27 mouse cellular contexts compared by ENCODE assay signal in genomic region chr5:89458987-89459386, GRCm38 (mm10). TPM values are rescaled to one million over a fixed set of nuclear protein-coding genes. Genes with fewer than 3 reads are reported as not detected.
DNase-seq lines count a peak whose midpoint lies in the region; ATAC-seq and TF ChIP-seq lines count a peak whose summit lies in the region.
"Had no signal": no experiment of that assay in that cellular context is flagged by ENCODE, and none has a peak within 500 bp of the region (broad histone marks: within the 10 kb centered on the region; RNA-seq: fewer than 3 reads in every experiment).

No protein-coding gene starts in this region.

- peaks cover 8% of the 10 kb centered on the region; the same call in 1 of the 2 replicates for H3K79me2 ChIP-seq in liver, adult 2 months (ENCODE audit: control insufficient read depth, insufficient read depth, low read length)

- no peaks in the 10 kb centered on the region for H3K4me1 ChIP-seq in intestine, embryonic 16.5 days (ENCODE audit: control insufficient read depth, insufficient read depth, low read length)
- H3K4me1 ChIP-seq in intestine, embryonic 15.5 days (replicated peaks), result no peaks in the 10 kb centered on the region
- peaks cover 20% of the 10 kb centered on the region for H3K4me1 ChIP-seq in liver, adult 2 months (ENCODE audit: control insufficient read depth, insufficient read depth, low read length)
- H3K4me1 ChIP-seq in liver, embryonic 14.5 days (replicated peaks; ENCODE audit: control insufficient read depth in 2 of 2, insufficient read depth in 2 of 2, low read length in 1 of 2), result no peaks in the 10 kb centered on the region
- 0 out of 2 replicates have a peak, but pooled peaks cover 2% of the 10 kb centered on the region for H3K4me1 ChIP-seq in liver, postnatal 0 days (ENCODE audit: insufficient read depth)
- H3K4me1 ChIP-seq: embryonic facial prominence, embryonic 12.5 days; embryonic facial prominence, embryonic 15.5 days; forebrain, embryonic 12.5 days; forebrain, embryonic 15.5 days; heart, embryonic 15.5 days; hindbrain, embryonic 15.5 days had no signal

- H3K9me3 ChIP-seq in intestine, embryonic 16.5 days (ENCODE audit: control insufficient read depth, low read length), result no peaks in the 10 kb centered on the region
- no peaks in the 10 kb centered on the region for H3K9me3 ChIP-seq in intestine, embryonic 15.5 days
- no peaks in the 10 kb centered on the region for H3K9me3 ChIP-seq in liver, embryonic 14.5 days (ENCODE audit: control insufficient read depth, low read length)
- no peaks in the 10 kb centered on the region for H3K9me3 ChIP-seq in liver, postnatal 0 days (ENCODE audit: low read length)
- H3K9me3 ChIP-seq: embryonic facial prominence, embryonic 12.5 days; embryonic facial prominence, embryonic 15.5 days; forebrain, embryonic 12.5 days; forebrain, embryonic 15.5 days; heart, embryonic 12.5 days; heart, embryonic 15.5 days; hindbrain, embryonic 15.5 days had no signal

- TF ChIP-seq EP300 in liver, embryonic 14.5 days (IDR thresholded peaks at IDR 0.05; ENCODE audit: low read depth), result no peak
- TF ChIP-seq EP300 in liver, postnatal 0 days (IDR thresholded peaks at IDR 0.05; ENCODE audit: low read depth), result no peak

- no peaks in the 10 kb centered on the region for H3K27me3 ChIP-seq in intestine, embryonic 16.5 days (replicated peaks; ENCODE audit: control insufficient read depth, insufficient read depth, low read length)
- no peaks in the 10 kb centered on the region for H3K27me3 ChIP-seq in intestine, embryonic 15.5 days (replicated peaks)
- no peaks in the 10 kb centered on the region for H3K27me3 ChIP-seq in liver, adult 2 months (ENCODE audit: control insufficient read depth, insufficient read depth, low read length)
- H3K27me3 ChIP-seq in liver, embryonic 14.5 days (ENCODE audit: control insufficient read depth, insufficient read depth, low read length), result no peaks in the 10 kb centered on the region
- H3K27me3 ChIP-seq in liver, postnatal 0 days (ENCODE audit: insufficient read depth, low read length), result no peaks in the 10 kb centered on the region
- H3K27me3 ChIP-seq: CH12.LX; embryonic facial prominence, embryonic 12.5 days; embryonic facial prominence, embryonic 15.5 days; forebrain, embryonic 12.5 days; forebrain, embryonic 15.5 days; heart, embryonic 12.5 days; heart, embryonic 15.5 days; hindbrain, embryonic 15.5 days; Patski had no signal

- intact Hi-C loops in left cerebral cortex, postnatal 25 days (cut with DNase I), result no loop called here

- TF ChIP-seq POLR2A in liver, adult 2 months (IDR thresholded peaks at IDR 0.05; ENCODE audit: extremely low read depth, insufficient read depth, low read length), result no peak

- TF ChIP-seq CTCF in liver, adult 2 months (IDR thresholded peaks at IDR 0.05; ENCODE audit: low read depth, low read length), result no peak
- TF ChIP-seq CTCF in liver, embryonic 14.5 days (IDR thresholded peaks at IDR 0.05; ENCODE audit: low read depth), result no peak
- TF ChIP-seq CTCF in liver, postnatal 0 days (IDR thresholded peaks at IDR 0.05; ENCODE audit: low read depth), result no peak

- no peak overlapping the region for H3K9ac ChIP-seq in intestine, embryonic 16.5 days (ENCODE audit: low read depth, low read length)
- no peak overlapping the region for H3K9ac ChIP-seq in intestine, embryonic 15.5 days
- peak overlapping the region; percentile 84 for H3K9ac ChIP-seq in liver, adult 2 months (ENCODE audit: low read depth, low read length)
- no peak overlapping the region for H3K9ac ChIP-seq in liver, embryonic 14.5 days (replicated peaks)
- H3K9ac ChIP-seq in liver, postnatal 0 days (replicated peaks), result no peak overlapping the region
- H3K9ac ChIP-seq: embryonic facial prominence, embryonic 12.5 days; embryonic facial prominence, embryonic 15.5 days; forebrain, embryonic 12.5 days; forebrain, embryonic 15.5 days; heart, embryonic 12.5 days; heart, embryonic 15.5 days; hindbrain, embryonic 15.5 days had no signal

- no peak overlapping the region for H3K4me2 ChIP-seq in intestine, embryonic 16.5 days (ENCODE audit: low read depth, low read length)
- H3K4me2 ChIP-seq in intestine, embryonic 15.5 days (replicated peaks), result no peak overlapping the region
- H3K4me2 ChIP-seq in liver, embryonic 14.5 days (ENCODE audit: low read depth), result peak overlapping the region; percentile 1; the same call in 1 of the 2 replicates
- H3K4me2 ChIP-seq in liver, postnatal 0 days (ENCODE audit: low read depth, low read length), result peak overlapping the region; percentile 42
- H3K4me2 ChIP-seq: embryonic facial prominence, embryonic 12.5 days; embryonic facial prominence, embryonic 15.5 days; forebrain, embryonic 12.5 days; forebrain, embryonic 15.5 days; heart, embryonic 12.5 days; heart, embryonic 15.5 days; hindbrain, embryonic 15.5 days had no signal

- H3K36me3 ChIP-seq in intestine, embryonic 16.5 days (ENCODE audit: control insufficient read depth, insufficient read depth, low read length), result no peaks in the 10 kb centered on the region
- no peaks in the 10 kb centered on the region for H3K36me3 ChIP-seq in intestine, embryonic 15.5 days
- H3K36me3 ChIP-seq in liver, adult 2 months (ENCODE audit: control insufficient read depth, insufficient read depth, low read length), result peaks cover 16% of the 10 kb centered on the region
- H3K36me3 ChIP-seq in liver, embryonic 14.5 days (replicated peaks; ENCODE audit: control insufficient read depth, insufficient read depth, low read depth), result no peaks in the 10 kb centered on the region
- no peaks in the 10 kb centered on the region for H3K36me3 ChIP-seq in liver, postnatal 0 days (replicated peaks; ENCODE audit: insufficient read depth, low read length)
- H3K36me3 ChIP-seq: embryonic facial prominence, embryonic 12.5 days; embryonic facial prominence, embryonic 15.5 days; forebrain, embryonic 12.5 days; forebrain, embryonic 15.5 days; G1E; heart, embryonic 12.5 days; heart, embryonic 15.5 days; hindbrain, embryonic 15.5 days had no signal

- H3K4me3 ChIP-seq in intestine, embryonic 16.5 days (ENCODE audit: low read length), result no peak overlapping the region
- no peak overlapping the region for H3K4me3 ChIP-seq in intestine, embryonic 15.5 days (replicated peaks)
- peak overlapping the region; percentile 55 for H3K4me3 ChIP-seq in liver, adult 2 months (ENCODE audit: insufficient read depth, low read depth, low read length)
- H3K4me3 ChIP-seq in liver, embryonic 14.5 days (ENCODE audit: insufficient read depth in 1 of 2, low read depth in 2 of 2, low read length in 2 of 2), result no peak overlapping the region
- H3K4me3 ChIP-seq in liver, postnatal 0 days (ENCODE audit: low read depth, low read length), result no peak overlapping the region
- H3K4me3 ChIP-seq: embryonic facial prominence, embryonic 12.5 days; embryonic facial prominence, embryonic 15.5 days; forebrain, embryonic 12.5 days; forebrain, embryonic 15.5 days; heart, embryonic 12.5 days; heart, embryonic 15.5 days; hindbrain, embryonic 15.5 days had no signal

- no peak overlapping the region for H3K27ac ChIP-seq in intestine, embryonic 16.5 days (ENCODE audit: low read length)
- no peak overlapping the region for H3K27ac ChIP-seq in intestine, embryonic 15.5 days
- peak overlapping the region; percentile 98 for H3K27ac ChIP-seq in liver, adult 2 months (replicated peaks; ENCODE audit: insufficient read depth, low read depth, low read length)
- no peak overlapping the region for H3K27ac ChIP-seq in liver, embryonic 14.5 days
- peak overlapping the region; percentile 81 for H3K27ac ChIP-seq in liver, postnatal 0 days (ENCODE audit: low read depth)
- H3K27ac ChIP-seq: embryonic facial prominence, embryonic 12.5 days; embryonic facial prominence, embryonic 15.5 days; forebrain, embryonic 12.5 days; forebrain, embryonic 15.5 days; heart, embryonic 15.5 days; hindbrain, embryonic 15.5 days had no signal

- DNase-seq in liver, adult 2 months (ENCODE audit: extremely low read depth, low read depth, low spot score), result peak; percentile 99
- DNase-seq in liver, result no peak
- DNase-seq in liver, embryonic 14.5 days (ENCODE audit: low read depth in 3 of 3, low spot score in 3 of 3), result peak in 1 of 3 experiments; percentile 23
- no peak for DNase-seq in liver, postnatal 0 days
- no peak for DNase-seq in left cerebral cortex, postnatal 25 days (ENCODE audit: low spot score in 2 of 2)
- DNase-seq: cerebellum, adult 2 months; cerebellum, adult 9-11 months; cerebellum, postnatal 25 days; gastrocnemius, postnatal 25 days; heart, postnatal 14 days; heart, postnatal 4 days had no signal

- peak; percentile 44; the same call in 1 of the 2 replicates for ATAC-seq in intestine, embryonic 16.5 days
- no peak; the same call in 1 of the 2 replicates for ATAC-seq in intestine, embryonic 15.5 days
- peak; percentile 41 for ATAC-seq in liver, embryonic 14.5 days (ENCODE audit: insufficient read depth)
- ATAC-seq in liver, postnatal 0 days, result peak; percentile 53
- ATAC-seq in CD4-positive, CD25-positive, alpha-beta regulatory T cell, adult 4 months, result no peak
- ATAC-seq: forebrain, embryonic 15.5 days; Patski had no signal

- WGBS in intestine, embryonic 16.5 days, result 62% methylated on average over 2 of the region's 2 CpGs
- WGBS in intestine, embryonic 15.5 days, result 66% methylated on average over 2 of the region's 2 CpGs
- WGBS in liver, adult 2 months, result 16% methylated on average over 2 of the region's 2 CpGs
- 33% methylated on average over 2 of the region's 2 CpGs for WGBS in liver, embryonic 14.5 days (ENCODE audit: insufficient replicate concordance)
- 25% methylated on average over 2 of the region's 2 CpGs for WGBS in liver, postnatal 0 days (ENCODE audit: insufficient replicate concordance)

RNA-seq across cellular contexts. Expression of gene Gc, which starts 1.3 kb away (rescaled TPM):
- polyA plus RNA-seq in intestine, embryonic 16.5 days (2015; fragmentation: Nextera tagmentation; extraction: Ambion mirVana), result 24.4 and 30.7 TPM in 2 replicates
- 30.1 and 52.2 TPM in 2 replicates for polyA plus RNA-seq in intestine, embryonic 15.5 days (2015; fragmentation: Nextera tagmentation; extraction: Ambion mirVana)
- 7,789 and 10,847 TPM in 2 replicates for total RNA-seq in liver, adult 2 months (2014; rRNA removed)
- 2,360 and 2,648 TPM in 2 replicates for polyA plus RNA-seq in liver, adult 2 months (2012; rRNA removed)
- polyA plus RNA-seq in liver, embryonic 14.5 days (2012; rRNA removed), result 140 and 236 TPM in 2 replicates
- 245 and 258 TPM in 2 replicates for polyA plus RNA-seq in liver, embryonic 14.5 days (2014; fragmentation: Nextera tagmentation; extraction: Ambion mirVana)
- polyA plus RNA-seq in liver, postnatal 0 days (2015; fragmentation: Nextera tagmentation; extraction: Ambion mirVana), result 2,757 and 2,761 TPM in 2 replicates
- total RNA-seq in left cerebral cortex, postnatal 25 days (2021), result not detected
- not detected for polyA plus RNA-seq in CD4-positive, CD25-positive, alpha-beta regulatory T cell, adult 4 months (2017; shearing (Covaris generic))
- total RNA-seq: CH12.LX; common myeloid progenitor, adult 5-6 weeks; G1E; gastrocnemius, postnatal 25 days; heart, adult 18-20 months; heart, postnatal 14 days; heart, postnatal 4 days had no signal
- polyA plus RNA-seq: cerebellum, adult 2 months; embryonic facial prominence, embryonic 12.5 days; embryonic facial prominence, embryonic 15.5 days; forebrain, embryonic 12.5 days; forebrain, embryonic 15.5 days; G1E; hindbrain, embryonic 11.5 days had no signal

Comparison
In these comparisons a context has a peak if more than half of its experiments do, and no peak if none do; other contexts are left out.
1. ATAC-seq: peak in intestine, embryonic 16.5 days (single experiment), liver, embryonic 14.5 days (single experiment) and liver, postnatal 0 days (single experiment); none in intestine, embryonic 15.5 days (single experiment) and CD4-positive, CD25-positive, alpha-beta regulatory T cell, adult 4 months (single experiment).
2. H3K27ac ChIP-seq: peak in liver, adult 2 months (single experiment) and liver, postnatal 0 days (single experiment); none in intestine, embryonic 16.5 days (single experiment), intestine, embryonic 15.5 days (single experiment) and liver, embryonic 14.5 days (single experiment).
3. H3K4me2 ChIP-seq: peak in liver, embryonic 14.5 days (single experiment) and liver, postnatal 0 days (single experiment); none in intestine, embryonic 16.5 days (single experiment) and intestine, embryonic 15.5 days (single experiment).
4. RNA of gene Gc, which starts 1.3 kb away (polyA plus RNA-seq): 2,757 to 2,761 TPM in liver, postnatal 0 days, 2,360 to 2,648 TPM in liver, adult 2 months, 140 to 258 TPM in liver, embryonic 14.5 days, 24.4 to 30.7 TPM in intestine, embryonic 16.5 days and 30.1 to 52.2 TPM in intestine, embryonic 15.5 days; not detected in CD4-positive, CD25-positive, alpha-beta regulatory T cell, adult 4 months; every median in the first group is over 10 times any median in the second.